Mouse (Mus musculus): ENCODE data around the gene Ddhd1.

The Ddhd1 gene

DNA sequence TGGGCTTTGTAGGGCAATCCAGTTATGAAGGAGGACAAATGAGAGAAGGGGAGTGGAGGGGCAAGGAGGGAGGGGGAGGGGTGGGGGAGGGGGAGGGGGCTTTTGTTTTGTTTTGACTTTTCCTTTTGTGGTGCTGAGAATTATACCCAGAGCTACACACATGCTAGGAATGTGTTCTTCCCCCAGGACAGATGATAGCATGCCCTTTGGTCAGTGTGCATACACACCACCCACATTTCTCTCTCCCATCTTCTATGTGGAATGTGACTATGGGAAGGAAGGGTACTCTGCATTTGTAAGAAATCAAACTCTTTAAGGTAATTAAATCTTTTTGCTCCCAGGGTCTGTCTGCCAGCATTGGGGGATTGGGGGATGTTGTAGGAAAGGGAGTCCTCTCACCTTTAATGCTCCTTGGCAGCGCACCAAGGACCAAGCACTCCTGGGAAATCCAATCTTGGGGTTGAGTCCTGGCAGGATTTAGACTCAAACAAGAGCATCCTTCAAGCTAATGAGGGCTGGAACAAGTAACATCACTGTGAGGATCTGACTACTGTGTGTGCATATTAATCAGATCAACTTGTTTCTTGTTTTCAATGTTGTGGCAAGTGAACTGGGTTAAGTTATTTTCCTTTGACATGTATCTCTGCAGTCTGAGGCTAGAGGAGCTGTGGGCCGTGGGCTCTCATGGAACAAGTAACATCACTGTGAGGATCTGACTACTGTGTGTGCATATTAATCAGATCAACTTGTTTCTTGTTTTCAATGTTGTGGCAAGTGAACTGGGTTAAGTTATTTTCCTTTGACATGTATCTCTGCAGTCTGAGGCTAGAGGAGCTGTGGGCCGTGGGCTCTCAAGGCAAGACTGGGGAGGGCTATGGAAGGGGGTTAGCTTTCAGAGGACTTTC is 76.8 kb downstream of the Ddhd1 start:
- DNase-seq = peak; percentile 51 to 64

DNA sequence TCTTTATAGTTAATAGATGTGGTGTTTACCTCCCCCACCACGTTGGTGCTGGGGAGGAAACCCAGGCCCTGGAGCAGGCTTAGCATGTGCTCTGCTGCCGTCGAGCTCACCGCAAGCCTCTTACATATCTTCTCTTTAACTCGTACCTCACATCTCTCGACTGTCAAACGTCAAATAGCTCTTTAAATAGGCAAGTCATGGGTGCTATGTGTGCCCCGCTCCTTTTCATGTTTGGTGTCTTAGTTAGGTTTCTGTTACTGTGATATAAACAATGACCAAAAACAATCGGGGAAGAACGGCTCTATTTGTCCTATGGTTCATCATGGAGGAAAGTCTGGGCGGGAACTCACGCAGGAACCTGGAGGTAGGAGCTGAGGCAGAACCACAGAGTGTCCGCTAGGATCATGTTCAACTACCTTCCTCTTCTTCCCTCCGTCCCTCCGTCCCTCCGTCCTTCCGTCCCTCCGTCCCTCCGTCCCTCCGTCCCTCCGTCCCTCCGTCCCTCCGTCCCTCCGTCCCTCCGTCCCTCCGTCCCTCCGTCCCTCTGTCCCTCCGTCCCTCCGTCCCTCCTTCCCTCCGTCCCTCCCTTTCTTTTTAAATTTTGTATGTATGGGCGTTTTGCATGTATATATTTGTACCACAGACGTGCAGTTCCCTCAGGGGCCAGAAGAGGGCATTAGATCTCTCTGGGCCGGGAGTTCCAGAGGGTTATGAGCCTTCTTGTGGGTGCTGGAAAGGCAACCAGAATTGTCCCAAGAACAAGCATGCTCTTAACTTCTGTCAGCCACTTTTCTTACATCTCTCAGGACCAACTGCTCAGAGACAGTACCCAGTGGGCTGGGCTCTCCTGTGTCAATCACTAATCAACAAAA is 91.6 kb downstream of the Ddhd1 start:
- peak; percentile 83 to 87 for DNase-seq

GRCm38 (mm10) chr14:45565216-45566065 is 92.5 kb downstream of the Ddhd1 start:
- peak; percentile 17 to 25 for DNase-seq

DNA sequence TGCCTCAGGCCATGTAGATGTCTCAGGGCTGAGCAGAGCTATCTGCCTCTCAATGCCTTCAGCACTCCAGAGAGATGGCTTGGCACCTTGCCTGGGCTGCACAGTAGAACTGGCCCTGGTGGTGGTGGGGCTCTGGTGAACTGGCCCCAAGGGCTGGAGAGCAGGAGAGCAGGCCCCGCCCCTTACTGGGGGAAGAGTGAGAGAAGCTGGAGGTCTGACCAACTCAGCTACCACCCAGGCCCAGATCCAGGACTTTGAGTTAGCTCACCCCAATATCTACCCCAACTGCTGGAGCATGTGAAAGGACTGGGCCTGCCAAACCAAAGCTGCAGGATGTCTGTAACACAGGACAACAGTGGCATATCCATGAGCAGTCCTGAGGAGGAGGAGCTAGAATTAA is 94.4 kb downstream of the Ddhd1 start:
- peak; percentile 66 to 75 for DNase-seq

DNA sequence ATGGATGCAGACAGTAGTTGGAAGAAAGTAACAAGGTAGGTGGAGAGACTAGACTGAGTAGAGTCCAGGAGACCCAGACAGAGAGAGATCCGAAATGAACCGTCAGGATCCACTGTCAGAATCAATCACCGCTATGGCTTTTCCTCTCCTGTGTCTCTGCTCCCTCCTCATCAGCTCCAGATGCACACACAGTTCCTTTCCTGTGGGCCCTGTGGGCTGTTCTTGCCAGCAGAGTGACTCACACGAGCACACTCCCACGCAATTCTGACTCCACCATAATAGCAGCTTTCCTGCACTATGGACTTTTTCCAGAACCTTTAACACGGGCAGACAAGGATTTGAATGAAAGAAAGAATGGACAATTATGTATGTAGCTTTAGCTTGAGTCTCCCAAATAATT is 96.3 kb downstream of the Ddhd1 start:
- no peak for DNase-seq

GRCm38 (mm10) chr14:45559018-45559417 is 98.9 kb downstream of the Ddhd1 start:
- no peak for DNase-seq

DNA sequence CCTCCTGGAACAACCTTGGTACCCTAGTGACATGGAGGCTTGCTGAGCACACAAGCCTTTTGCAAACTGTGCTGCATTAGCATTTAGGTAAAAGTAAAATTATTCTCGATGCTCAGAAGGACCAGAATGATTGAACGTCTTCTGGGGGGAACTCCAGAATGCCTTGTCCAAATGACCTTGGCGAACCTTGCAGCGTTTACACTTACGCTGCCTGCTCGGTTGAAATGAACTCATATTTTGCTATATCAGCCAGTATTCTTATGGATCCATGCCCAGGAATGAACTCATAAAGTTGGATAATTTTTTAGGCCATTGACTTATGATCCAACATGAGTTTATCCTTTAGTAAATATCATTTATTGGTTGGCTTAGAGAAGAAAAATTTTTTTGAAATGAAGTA is 103.6 kb downstream of the Ddhd1 start:
- DNase-seq = no peak

- DNase-seq = peak; percentile 46 to 55
These were observed 104.1 kb downstream of the Ddhd1 start for GRCm38 (mm10) chr14:45553854-45554253.

- no peak for DNase-seq
These were observed 105.5 kb downstream of the Ddhd1 start for GRCm38 (mm10) chr14:45552431-45552830.

DNA sequence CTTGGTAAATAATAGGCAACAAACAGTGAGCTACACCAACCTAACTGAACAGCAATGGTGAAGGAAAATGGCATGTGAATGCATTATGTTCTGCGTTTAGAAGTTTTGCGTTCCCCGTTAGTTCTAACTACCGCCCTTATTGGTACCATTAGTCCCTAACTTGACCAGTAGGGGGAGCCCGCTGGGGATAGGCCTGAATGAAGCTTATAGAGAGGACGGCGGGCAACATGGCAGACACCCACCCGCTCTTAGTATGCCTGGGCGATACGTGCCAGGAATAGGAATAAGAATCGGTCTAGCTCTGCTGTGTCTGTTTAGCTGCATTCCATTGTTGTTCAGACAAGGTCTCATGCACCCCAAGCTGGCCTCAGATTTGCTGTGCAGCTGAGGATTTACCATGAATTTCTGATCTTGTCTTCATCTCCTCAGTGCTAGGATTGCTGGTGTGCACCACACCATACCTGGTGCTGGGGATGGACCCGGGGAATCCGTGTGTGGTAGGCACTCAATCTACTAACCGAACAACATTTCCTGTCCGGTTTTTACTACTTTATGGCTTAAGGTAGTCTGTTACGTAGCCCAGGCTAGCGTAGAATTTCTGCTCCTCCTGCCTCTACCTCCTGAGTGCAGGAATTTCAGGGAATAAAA is 106.7 kb downstream of the Ddhd1 start:
- peak; percentile 70 to 75 for DNase-seq

- DNase-seq = peak in 1 of 2 experiments; percentile 33
These were observed 107.8 kb downstream of the Ddhd1 start for GRCm38 (mm10) chr14:45550010-45550647.

DNA sequence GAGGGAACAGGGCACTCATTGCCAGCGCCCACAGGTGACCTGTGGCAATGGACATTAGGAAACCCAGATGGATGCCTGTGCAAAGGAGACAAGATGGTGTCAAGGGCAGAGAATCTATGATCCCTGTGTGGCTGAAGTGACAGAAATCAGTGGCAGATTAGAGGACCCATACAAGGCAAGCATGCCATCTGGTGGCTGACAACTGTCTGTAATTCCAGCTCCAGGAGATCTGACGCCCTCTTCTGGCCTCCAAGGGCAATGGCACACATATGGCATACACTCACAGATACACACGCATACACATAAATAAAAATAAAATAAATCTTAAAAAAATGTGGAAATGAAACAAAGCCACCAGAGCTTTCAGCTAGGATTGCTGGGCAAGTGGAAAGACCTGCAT is 109.8 kb downstream of the Ddhd1 start:
- no peak for DNase-seq

DNA sequence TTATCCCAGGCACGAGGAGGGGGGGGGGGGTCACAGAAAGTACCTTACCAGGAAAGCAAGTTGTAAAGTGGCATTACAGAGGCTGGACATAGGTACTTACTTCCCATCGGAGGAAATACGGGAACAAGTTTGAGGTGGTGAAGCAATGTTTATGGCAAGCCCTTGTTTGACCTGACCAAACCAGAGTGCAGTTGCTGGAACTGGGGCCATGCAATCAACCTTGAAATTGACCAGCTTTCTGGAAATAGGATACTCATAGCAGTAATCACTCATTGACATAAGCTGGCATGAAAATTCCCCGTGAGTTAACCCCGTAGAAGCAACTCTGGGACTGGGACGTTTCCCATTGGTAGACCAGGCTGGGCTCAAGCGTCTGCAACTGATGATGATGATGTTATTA is 113.0 kb downstream of the Ddhd1 start:
- DNase-seq = no peak

DNA sequence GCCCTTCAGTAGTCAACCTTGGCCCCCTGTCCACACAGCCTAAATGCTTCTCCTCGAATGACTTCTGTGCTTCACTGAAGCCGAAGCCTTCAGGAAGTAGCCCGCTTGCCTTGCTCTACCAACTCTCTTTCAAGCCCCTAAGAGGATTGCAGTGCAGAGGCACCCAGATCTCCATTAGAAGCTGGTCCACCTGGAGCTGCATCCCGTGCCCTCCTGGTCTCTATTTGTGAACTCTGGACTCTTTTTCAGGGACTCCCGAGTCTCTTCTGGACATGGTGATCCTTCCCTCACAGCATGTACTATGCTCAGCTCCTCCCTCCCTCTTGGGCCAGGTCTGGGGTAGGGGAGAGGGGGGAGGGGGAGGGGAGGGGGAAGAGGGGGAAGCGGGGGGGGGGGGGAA is 113.9 kb downstream of the Ddhd1 start:
- no peak for DNase-seq

GRCm38 (mm10) chr14:45539659-45540468 is 118.1 kb downstream of the Ddhd1 start:
- DNase-seq = peak; percentile 82 to 83
